Mouse (Mus musculus) monocyte, adult 5-6 weeks (primary cell): ENCODE results near the gene B020011L13Rik. TPM values are rescaled to one million over a fixed set of nuclear protein-coding genes. Genes with fewer than 3 reads are reported as not detected.
"Not testable (repeated sequence)": the region's sequence is repeated elsewhere in the genome, so short reads cannot be mapped to it uniquely, and the experiment has no call there.

Source experiments
- ATAC-seq: fragments of 153-309, 156-312 bp; replicated peaks from 2 replicates; pipeline ENCODE4 v1.8.0; 2017; ENCODE audit warnings: mild to moderate bottlenecking; ENCODE audit not compliant: low TSS enrichment, insufficient number of reproducible peaks, severe bottlenecking, poor library complexity, low FRiP score
- total RNA-seq: library from RNA; stranded (forward); fragments of 200-1000, 200-491, 200-594 nt; gene quantifications from 3 replicates; pipeline ENCODE4 v1.2.3, GENCODE M21; 2017

The B020011L13Rik gene
- total RNA-seq, result not detected in 3 replicates

DNA sequence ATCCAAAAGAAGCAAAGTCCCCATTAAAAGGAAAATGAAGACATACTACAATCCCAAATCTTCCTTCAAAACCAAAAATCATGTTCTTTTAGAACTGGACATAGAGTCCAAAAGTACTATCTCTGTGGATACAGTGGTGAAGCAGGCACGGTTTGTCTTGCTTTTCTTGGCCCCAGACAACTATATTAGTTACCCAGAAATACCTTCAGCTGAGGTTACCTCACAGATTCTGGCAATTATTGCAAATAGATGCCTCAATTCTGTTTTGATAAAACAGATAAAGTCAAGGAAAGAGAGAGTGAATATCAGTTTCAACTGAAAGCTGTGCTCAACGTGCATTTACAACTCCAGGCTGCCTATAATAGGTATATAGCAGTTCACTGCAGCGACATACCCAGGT, at the start of gene B020011L13Rik:
TSS of gene B020011L13Rik (plus strand) at position 301 of the 400 bp plus-strand sequence.
- not testable (repeated sequence) for ATAC-seq

DNA sequence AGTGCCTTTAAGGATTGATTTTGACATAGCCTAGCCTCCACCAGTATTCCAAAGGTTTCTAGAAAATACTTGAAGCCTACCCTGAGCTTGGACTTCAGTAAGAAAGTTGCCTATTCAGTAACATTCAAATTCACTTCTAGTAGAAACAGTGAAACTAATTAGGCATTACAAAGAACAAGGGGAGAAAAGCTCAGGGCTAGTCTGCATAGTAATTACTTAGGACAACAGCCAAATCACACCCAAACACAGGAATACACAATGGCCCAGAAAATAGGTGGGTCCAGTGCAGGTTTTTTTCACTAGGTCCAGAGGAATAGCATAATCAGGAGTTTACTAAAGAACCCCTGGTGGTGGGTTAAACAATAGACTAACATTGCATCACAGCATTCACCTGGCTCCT, 35.3 kb downstream of the B020011L13Rik start:
- ATAC-seq, result not testable (repeated sequence)

DNA sequence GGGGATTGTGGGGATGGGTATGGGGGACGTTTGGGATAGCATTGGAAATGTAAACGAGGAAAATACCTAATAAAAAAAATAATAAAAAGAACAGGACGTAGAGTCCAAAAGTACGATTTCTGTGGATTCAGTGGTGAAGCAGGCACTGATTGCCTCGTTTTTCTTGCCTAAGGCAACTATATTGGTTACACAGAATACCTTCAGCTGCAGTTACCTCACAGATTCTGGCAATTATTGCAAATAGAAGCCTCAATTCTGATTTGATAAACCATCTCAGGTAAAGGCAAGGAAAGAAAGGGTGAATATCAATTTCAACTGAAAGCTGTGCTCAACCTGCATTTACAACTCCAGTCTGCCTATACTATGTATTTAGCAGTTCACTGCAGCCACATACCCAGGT, 48.8 kb downstream of the B020011L13Rik start, which contains the start of gene Gm28360:
TSS of gene Gm28360 (plus strand) at position 301 of the 400 bp plus-strand sequence.
- ATAC-seq, result not testable (repeated sequence)

DNA sequence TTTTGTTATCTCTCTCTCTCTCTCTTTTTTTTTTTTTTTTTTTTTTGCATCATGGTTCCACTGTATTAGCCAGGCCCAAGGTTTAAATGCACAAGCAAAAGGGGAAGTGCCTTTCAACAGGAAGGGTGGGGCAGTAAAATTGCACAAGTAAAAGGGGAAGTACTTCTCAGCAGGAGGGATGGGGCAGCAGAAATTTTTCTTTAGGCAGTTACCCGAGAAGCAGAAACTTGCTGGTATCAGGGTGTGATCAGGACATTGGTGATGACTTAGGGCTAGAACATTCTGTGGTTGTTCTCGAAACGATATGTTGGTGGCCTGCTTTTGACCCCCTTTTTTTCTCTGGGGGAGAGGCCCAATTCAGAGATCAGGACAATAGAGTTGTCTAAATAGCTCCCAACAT, 70.8 kb downstream of the B020011L13Rik start:
- not testable (repeated sequence) for ATAC-seq

Other genes starting within 250 kb of the B020011L13Rik start
- not detected in 3 replicates for gene Gm28363, start 84.0 kb upstream of the B020011L13Rik start, total RNA-seq
- gene Gm28360, start 48.9 kb downstream of the B020011L13Rik start, total RNA-seq, result not detected in 3 replicates
- 0.57 TPM in 1 of 3 replicates, not detected in the others for gene Gm28168, start 146.9 kb downstream of the B020011L13Rik start, total RNA-seq
- not detected in 3 replicates for gene Gm7145, start 184.8 kb downstream of the B020011L13Rik start, total RNA-seq